Mouse (Mus musculus) cerebellum, adult 2 months (tissue): Measurements from ENCODE around the gene Osbpl10. TPM values are rescaled to one million over a fixed set of nuclear protein-coding genes. Genes with fewer than 3 reads are reported as not detected.
"Not testable (repeated sequence)": the region's sequence is repeated elsewhere in the genome, so short reads cannot be mapped to it uniquely, and the experiment has no call there.

ENCODE experiments used
- DNase-seq, 2 experiments: peaks; one replicate each; pipeline ENCODE4 v3.0.0; 2021
- H3K27ac ChIP-seq: fragments of 200-500 bp; 2 replicates; pipeline ENCODE4 v1.5.1; 2012; ENCODE audit warnings: low read length, control low read depth, inconsistent platforms; ENCODE audit not compliant: insufficient read depth
- H3K27me3 ChIP-seq: fragments of 200-500 bp; 2 replicates; pipeline ENCODE4 v1.6.1; 2012; ENCODE audit warnings: inconsistent platforms, mild to moderate bottlenecking, low read length, moderate library complexity; ENCODE audit not compliant: control insufficient read depth, insufficient read depth
- H3K4me1 ChIP-seq: fragments of 200-500 bp; 2 replicates; pipeline ENCODE4 v1.6.1; 2011; ENCODE audit warnings: low read length; ENCODE audit not compliant: control insufficient read depth, insufficient read depth
- H3K4me3 ChIP-seq: fragments of 200-500 bp; replicated peaks from 2 replicates; pipeline ENCODE3; 2011; ENCODE audit warnings: mild to moderate bottlenecking, low read depth, low read length, control low read depth; ENCODE audit not compliant: insufficient read depth
- CTCF ChIP-seq: fragments of 200-500 bp; IDR thresholded peaks from 2 replicates; pipeline ENCODE4 v1.5.1; 2011; ENCODE audit warnings: low read depth, mild to moderate bottlenecking, control low read depth, low read length, moderate library complexity, borderline replicate concordance; ENCODE audit not compliant: insufficient read depth
- POLR2A ChIP-seq: fragments of 200-500 bp; IDR thresholded peaks from 2 replicates; pipeline ENCODE4 v1.6.1; 2011; ENCODE audit warnings: low read length, control low read depth, borderline replicate concordance; ENCODE audit not compliant: insufficient read depth
- WGBS: fragments of 180-500 bp; shearing (Covaris S2); methylation state at CpG from one replicate; pipeline ENCODE4 v1.1.7; 2018; 5-methylcytosine and 5-hydroxymethylcytosine counted together
- polyA plus RNA-seq: library from polyadenylated mRNA; depleted of rRNA; stranded (reverse); fragments of >200 nt; gene quantifications from 2 replicates; pipeline ENCODE4 v1.2.3, GENCODE M21; 2012

Gene Osbpl10
- polyA plus RNA-seq, 1 experiment: 11.0 TPM

DNA sequence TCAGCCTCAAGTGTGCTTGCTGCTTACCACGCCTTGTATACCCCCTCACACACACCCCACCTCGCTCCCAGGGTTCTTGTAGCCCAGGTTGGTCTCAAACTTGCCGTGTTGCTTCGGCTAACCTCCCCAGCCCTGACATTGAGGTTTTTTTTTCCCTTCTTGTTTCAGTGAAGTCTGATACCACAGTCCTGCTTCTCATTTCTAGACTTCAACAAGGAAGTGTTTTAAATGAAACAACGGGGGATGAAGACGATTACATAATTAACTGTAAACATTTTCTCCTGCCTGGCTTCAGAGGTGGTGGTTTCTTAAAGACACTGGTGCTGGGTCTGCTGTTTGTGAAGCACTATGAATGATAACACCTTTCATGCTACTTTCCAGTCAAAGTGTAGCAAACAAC lies 17.5 kb upstream of the Osbpl10 start:
- DNase-seq: no peak
- no peaks in the 10 kb centered on the region for H3K4me1 ChIP-seq
- no peak overlapping the region for H3K27ac ChIP-seq
- TF ChIP-seq POLR2A: no peak
- no peak for TF ChIP-seq CTCF
- 88% methylated on average over 6 of the region's 6 CpGs for WGBS
- H3K27me3 ChIP-seq: no peaks in the 10 kb centered on the region
- no peak overlapping the region for H3K4me3 ChIP-seq

DNA sequence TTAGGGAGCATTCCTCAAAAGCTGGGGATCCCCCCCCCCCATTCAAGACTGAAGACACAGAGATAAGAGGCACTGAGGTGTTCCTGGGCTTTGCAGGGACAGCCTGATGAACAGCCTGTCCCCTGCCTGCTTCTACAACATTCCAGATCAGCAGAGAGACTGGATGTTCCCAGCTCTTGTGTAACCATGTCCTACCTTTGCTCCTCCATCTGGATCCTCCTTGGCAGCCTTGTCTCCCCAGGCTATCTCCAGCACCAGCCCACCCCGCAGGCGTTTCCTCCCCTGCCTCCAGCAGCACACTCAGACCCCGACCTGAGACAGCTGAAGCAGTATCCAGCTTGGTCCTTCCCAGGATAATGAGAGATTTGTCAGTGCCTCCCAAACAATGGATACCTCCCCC lies 14.3 kb upstream of the Osbpl10 start:
- Histone ChIP-seq H3K4me3 (no peak overlapping the region), H3K27me3 (no peaks in the 10 kb centered on the region), H3K27ac (no peak overlapping the region), H3K4me1 (no peaks in the 10 kb centered on the region)
- no peak for DNase-seq
- TF ChIP-seq CTCF: no peak
- no peak for TF ChIP-seq POLR2A
- WGBS: 35% methylated on average over 3 of the region's 3 CpGs

DNA sequence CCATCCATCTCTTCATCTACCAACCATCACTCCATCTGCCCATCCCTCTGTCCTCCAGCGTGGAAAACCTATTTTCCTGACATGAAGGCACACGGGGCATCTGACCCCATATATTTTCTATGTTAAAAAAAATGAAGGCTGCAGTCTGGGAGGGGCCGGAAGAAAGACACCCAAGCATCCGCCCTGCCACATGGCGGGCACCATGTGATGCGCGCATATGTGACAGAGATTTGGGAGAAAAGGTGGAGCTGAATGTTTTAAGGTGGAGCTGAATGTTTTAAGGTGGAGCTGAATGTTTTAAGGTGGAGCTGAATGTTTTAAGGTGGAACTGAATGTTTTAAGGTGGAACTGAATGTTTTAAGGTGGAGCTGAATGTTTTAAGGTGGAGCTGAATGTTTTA lies 12.1 kb upstream of the Osbpl10 start:
- WGBS: 45% methylated on average over 7 of the region's 7 CpGs

DNA sequence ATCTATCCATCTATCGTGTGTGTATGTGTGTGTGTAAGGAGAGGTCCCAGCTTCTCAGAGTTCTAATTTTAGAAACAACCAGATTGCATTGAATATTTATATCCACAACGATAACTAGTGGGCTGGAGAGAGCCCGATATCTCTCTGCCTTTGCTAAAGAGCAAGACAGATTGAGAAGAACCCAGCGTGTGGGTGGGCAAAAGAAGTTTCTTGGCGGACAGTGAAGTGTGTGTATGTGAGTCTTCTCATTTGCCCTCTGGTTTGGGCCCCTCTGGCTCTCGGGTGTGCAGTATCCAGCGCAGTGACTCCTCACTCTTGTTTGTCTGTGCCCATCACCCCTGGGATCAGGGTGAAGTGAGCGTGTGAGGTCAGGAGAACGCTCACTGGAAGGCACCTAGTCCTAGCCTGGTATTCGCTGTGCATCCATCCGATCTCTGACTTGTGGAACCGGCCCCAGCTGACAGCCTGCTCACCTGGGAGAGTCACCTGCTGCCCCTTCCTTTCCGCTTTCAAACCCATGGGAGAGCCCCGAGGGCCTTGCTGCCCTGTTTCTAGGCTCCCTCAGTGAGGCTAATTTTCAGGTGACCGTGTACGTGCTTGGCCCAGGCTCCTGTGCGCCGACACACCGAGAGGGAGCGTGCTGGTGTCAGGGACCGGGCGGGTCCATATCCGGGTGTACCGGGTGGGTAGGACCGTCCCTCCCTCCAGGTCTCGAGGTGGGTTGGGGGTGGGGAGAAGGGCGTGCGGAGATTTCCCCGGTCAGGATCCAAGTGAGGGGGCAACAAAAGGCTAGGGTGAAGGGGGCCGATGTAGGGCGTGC lies 698 bp upstream of the Osbpl10 start:
- peak overlapping the region; percentile 55 for H3K4me3 ChIP-seq
- no peaks in the 10 kb centered on the region for H3K27me3 ChIP-seq
- TF ChIP-seq POLR2A (no peak), CTCF (no peak)
- H3K27ac ChIP-seq: 0 out of 2 replicates have a peak overlapping the region, but pooled peaks have one; percentile 4
- H3K4me1 ChIP-seq: no peaks in the 10 kb centered on the region
- WGBS: 12% methylated on average over 31 of the region's 31 CpGs
- peak; percentile 67 to 70 for DNase-seq

More for the DNA sequence above, 12.1 kb upstream of the Osbpl10 start:
- H3K27me3 ChIP-seq, DNase-seq, H3K4me1 ChIP-seq, H3K4me3 ChIP-seq, H3K27ac ChIP-seq: not testable (repeated sequence)

DNA sequence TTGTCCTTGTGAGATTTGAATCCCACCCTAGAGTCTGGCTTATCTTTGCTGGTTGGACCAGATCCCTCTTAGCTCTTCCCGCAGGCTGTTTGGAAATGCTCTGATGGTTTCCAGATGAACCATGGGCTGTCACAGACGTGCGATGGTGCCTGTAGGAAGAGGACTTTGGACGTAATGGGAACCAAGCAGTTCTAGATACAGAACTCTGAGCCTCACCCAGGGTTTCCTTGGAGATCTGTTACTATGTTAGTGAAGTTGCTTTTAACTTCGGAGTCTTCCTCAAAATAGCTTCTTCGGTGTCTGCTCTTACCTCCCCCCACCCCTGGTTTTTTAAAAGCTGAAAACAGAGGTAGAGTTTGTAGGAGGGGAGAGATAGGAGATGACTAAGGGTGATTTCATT lies 1.6 kb downstream of the Osbpl10 start:
- Histone ChIP-seq H3K4me1 (no peaks in the 10 kb centered on the region), H3K27ac (no peak overlapping the region), H3K27me3 (no peaks in the 10 kb centered on the region), H3K4me3 (no peak overlapping the region)
- DNase-seq: no peak
- TF ChIP-seq CTCF (no peak), POLR2A (no peak)
- 76% methylated on average over 6 of the region's 6 CpGs for WGBS

DNA sequence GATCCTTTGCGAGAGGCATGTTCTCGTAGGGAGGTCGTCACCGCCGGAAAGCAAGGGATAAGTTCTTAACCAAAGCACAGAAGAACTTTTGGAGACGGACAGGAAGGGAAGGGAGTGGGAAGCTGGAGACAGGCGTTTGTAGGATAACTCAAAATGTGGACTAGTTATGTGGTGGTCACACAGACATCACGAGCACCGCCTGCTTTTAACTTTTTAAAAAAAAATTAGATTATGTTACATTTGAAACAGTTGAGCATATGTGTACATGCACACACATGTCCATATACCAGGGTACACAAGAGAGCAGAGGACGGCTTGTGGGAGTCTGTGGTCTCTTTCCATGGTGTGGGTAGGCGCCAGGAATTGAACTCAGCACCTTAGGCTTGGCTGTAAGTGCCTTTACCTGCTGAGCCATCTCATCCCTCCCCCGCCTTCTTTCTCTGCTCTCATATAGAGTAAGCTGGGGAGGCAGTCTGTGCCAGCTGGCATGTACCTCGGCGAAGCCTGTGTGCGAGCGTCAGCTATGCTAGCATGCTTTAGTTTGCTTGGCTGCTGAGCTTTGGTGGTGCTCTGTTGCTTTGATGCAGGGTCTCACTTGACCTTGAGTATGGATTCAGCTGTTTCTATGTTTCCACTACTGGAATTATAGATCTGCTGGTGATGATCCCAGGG lies 4.5 kb downstream of the Osbpl10 start, which contains the start of gene Rps27rt:
TSS of gene Rps27rt (minus strand) at position 51 of the 672 bp plus-strand sequence.
- no peak for DNase-seq
- Histone ChIP-seq H3K27me3 (no peaks in the 10 kb centered on the region), H3K27ac (no peak within 1 kb of the TSS), H3K4me3 (no peak within 1 kb of the TSS), H3K4me1 (peaks cover 2% of the 10 kb centered on the region)
- 77% methylated on average over 16 of the region's 16 CpGs for WGBS
- TF ChIP-seq POLR2A (no peak), CTCF (no peak)

DNA sequence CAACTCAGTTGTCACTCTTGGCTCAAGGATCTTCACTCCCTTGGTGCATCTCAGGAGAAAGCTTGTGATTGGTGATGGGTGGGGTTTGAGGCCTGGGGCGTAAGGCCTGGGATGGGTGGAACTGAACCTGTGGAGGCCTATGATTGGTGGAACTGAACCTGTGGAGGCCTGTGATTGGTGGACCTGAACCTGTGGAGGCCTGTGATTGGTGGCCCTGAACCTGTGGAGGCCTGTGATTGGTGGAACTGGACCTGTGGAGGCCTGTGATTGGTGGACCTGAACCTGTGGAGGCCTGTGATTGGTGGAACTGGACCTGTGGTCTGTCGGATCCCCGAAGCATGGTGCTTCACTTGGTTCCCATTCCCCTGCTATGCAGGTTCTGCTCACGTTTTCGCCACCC lies 7.4 kb downstream of the Osbpl10 start:
- WGBS: 90% methylated on average over 5 of the region's 5 CpGs
- TF ChIP-seq CTCF: no peak
- TF ChIP-seq POLR2A: no peak
- H3K27me3 ChIP-seq: no peaks in the 10 kb centered on the region
- peaks cover 13% of the 10 kb centered on the region for H3K4me1 ChIP-seq
- no peak for DNase-seq
- no peak overlapping the region for H3K27ac ChIP-seq
- no peak overlapping the region for H3K4me3 ChIP-seq

DNA sequence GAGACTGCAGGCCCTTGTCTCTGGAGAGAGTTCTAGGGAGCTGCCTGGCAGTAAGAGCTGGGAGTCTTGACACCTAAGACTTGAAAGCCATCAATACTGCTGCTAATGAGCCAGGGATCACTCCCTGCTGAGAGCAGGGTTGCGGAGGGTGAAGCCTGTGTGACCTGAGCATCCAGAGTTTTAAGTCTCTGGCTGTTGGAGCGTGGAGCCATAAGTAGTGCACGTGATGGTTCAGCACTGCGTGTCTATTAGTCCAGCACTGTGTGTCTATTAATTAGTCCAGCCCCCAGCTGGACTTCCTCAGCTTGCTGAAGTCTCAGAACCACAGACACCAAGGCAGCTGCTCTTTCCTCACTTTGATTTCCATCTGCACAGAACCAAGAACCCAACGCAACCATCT lies 8.0 kb downstream of the Osbpl10 start:
- no peaks in the 10 kb centered on the region for H3K27me3 ChIP-seq
- TF ChIP-seq CTCF (no peak), POLR2A (no peak)
- no peak for DNase-seq
- no peak overlapping the region for H3K27ac ChIP-seq
- peaks cover 13% of the 10 kb centered on the region for H3K4me1 ChIP-seq
- WGBS: 88% methylated on average over 5 of the region's 5 CpGs
- H3K4me3 ChIP-seq: no peak overlapping the region
